Mouse (Mus musculus) A20 (cell line): ENCODE measurements around the gene Elavl1.
A peak's percentile ranks its signal among the peaks of the same experiment; 100 is the strongest.
"Not testable (repeated sequence)": the region's sequence is repeated elsewhere in the genome, so short reads cannot be mapped to it uniquely, and the experiment has no call there.

Source experiments
- DNase-seq: peaks from one replicate; pipeline ENCODE4 v3.0.0-alpha.2; 2011; ENCODE audit warnings: low read depth, low spot score

The Elavl1 gene

DNA sequence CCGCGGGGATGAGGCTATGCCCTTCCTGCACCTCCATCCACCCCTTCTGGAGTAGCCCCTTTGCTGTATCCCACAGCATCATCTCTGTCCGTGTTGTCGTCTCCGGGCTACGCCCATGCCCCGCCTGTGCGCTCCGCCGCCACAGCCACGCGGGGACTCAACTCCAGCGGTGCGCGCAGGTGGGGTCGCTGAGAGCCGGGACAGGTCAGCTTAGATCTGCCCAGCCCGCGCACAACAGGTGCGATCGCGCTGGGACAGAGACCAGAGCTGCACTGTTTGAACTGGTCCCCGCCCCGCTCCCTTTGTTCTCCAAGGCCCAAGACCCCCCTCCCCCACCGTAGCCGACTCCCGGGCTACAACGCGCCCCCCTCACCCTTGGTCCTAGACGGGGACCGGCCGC lies 66.5 kb downstream of the Elavl1 start:
- DNase-seq: peak; percentile 36

GRCm38 (mm10) chr8:4258233-4258632 lies 67.0 kb downstream of the Elavl1 start:
- peak; percentile 67 for DNase-seq

GRCm38 (mm10) chr8:4257350-4257749 lies 67.9 kb downstream of the Elavl1 start:
- no peak for DNase-seq

DNA sequence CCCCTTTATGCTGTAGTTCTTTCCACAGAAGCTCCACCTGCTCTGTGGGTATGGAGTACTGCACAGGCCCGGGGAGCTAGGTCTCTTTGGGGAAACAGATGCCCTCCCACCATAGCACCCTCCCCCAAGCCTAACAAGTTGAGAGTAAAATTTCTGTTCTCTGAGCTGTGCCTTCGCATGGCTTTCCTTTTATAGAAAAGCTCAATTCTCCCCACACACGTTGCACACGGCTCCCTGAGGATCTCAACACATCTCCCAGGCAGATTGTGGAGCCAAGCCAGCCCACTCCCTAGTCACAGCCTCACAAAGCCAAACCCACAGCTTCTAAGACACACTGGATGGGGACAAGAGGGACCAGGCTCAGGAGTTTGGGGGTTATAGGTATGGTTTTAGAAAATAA lies 68.3 kb downstream of the Elavl1 start:
- no peak for DNase-seq

DNA sequence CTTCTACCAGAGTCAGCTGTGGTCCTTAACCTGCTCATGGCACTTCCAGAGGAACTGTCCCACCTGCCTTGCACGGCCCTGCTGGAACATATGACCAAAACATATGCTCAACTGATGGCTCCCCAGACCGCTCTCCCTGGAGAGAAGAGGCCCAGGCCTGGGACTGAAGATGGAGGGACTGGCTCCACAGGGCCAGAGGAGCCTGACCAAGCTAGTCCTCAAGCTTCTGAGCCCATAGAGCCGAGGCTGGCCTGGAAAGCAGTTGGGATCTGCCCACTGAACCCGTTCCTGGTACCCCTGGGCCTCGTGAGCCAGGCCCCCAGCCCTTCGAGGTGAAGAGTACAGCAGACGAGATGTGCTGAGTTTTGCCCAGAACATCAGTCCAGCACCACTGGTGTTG lies 69.7 kb downstream of the Elavl1 start:
- DNase-seq: not testable (repeated sequence)

DNA sequence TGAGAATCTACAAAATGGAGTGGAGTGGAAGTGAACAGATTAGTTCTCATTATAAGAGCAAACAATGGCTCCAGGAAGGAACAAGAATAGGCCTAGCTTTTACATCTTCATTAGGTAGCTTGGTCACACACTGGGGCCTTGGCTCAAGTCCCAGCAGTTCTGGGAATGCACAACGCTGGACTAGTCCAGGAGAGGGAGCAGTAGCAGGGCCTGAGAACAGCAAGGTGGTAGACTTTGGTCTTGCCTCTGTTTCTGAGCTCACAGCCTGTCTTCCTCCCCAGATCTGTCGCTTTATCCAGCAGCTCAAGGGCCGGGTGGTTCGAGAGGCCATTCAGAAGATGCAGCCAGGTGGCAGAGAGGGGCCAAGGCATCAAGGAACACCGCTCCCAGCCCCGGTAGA lies 71.2 kb downstream of the Elavl1 start:
- peak; percentile 31 for DNase-seq

DNA sequence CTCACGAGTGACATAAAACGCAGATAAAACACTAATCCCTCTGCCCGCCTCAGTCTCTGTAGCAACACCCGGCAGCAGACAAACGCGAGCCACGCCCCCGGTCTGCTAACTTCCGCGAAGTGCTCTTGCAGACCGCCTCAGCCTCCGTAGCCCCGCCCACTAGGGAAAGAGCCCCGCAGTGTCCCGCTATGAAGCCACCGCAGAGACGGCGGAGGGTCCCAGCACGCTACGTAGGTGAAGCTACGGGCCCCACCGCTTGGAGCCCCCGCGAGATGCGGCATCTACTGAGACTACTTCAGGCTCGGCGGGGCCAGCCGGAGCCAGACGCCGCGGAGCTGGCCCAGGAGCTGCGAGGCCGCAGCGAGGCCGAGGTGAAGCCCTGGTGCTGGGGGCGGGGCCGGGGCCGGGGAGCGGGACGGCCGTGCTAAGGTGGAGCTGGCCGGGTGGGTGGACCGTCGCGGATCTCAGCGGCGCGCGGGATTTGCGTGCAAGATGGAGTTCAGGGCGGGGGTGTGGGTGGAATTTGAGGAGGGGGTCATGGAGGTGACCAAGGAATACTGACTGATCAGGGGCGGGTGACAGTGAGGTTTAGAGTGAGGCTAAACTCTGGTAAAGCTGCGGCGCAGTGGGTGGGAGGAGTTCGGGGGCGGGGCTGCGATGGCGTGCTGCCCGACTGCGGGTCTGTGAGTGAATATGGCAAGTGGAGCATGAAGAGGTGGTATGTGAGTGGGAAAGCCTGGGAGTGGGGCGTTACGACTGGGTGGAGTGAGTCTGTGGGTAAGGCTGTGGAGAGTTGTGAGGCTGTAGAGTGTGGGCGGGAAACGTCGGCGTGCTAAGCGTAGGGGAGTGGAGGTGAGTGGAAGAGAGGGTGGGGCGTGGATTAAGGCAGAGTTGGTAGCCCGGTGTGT lies 72.0 kb downstream of the Elavl1 start, which contains the start of gene Snapc2:
Gene Snapc2, plus strand, starts transcription at position 147 of the 908 bp plus-strand sequence.
- peak; percentile 97 for DNase-seq

- DNase-seq: no peak
These were observed 73.0 kb downstream of the Elavl1 start for GRCm38 (mm10) chr8:4252116-4252760.

- peak; percentile 77 for DNase-seq
These were observed 74.8 kb downstream of the Elavl1 start for GRCm38 (mm10) chr8:4250306-4250970.

GRCm38 (mm10) chr8:4249213-4249612 lies 76.0 kb downstream of the Elavl1 start:
- no peak for DNase-seq

DNA sequence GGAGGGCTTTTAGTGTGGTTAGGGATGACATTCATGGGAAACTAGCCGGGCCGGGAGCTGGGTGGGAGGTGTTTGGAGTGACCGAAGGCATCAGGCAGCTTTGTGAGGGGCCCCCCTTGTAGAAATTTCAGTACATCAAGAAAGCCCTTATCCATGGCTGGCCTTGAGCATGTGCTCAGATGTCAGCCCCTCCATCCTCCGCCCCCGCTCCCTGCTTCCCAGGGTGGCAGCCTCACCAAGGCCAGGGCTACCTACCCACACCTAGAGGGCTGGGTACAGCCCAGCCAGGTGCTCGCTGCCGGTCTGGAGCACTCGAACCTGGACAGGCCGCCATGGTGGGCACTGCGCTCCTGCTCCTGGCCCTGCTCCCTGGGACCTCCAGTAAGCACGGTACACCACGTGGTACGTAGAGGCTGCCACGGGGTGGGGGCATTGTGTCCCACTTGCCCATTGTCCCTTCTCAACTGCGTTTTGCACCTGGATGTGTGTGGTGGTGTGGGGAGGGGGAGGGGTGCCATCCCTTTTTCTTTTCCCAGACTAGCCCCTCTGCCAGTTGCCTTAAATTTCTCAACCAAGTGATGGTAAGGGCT lies 77.2 kb downstream of the Elavl1 start, which contains the start of gene Tgfbr3l:
Gene Tgfbr3l, plus strand, starts transcription at position 264 of the 590 bp plus-strand sequence.
- no peak for DNase-seq

- no peak for DNase-seq
These were observed 78.0 kb downstream of the Elavl1 start for GRCm38 (mm10) chr8:4247241-4247640.

- no peak for DNase-seq
These were observed 79.5 kb downstream of the Elavl1 start for GRCm38 (mm10) chr8:4245737-4246136.

GRCm38 (mm10) chr8:4245061-4245460 lies 80.2 kb downstream of the Elavl1 start:
- no peak for DNase-seq

- peak; percentile 10 for DNase-seq
These were observed 85.9 kb downstream of the Elavl1 start for GRCm38 (mm10) chr8:4239193-4239890.

- DNase-seq: peak; percentile 99
These were observed 86.6 kb downstream of the Elavl1 start, which contains the start of the genes Map2k7 and Gm49320 for GRCm38 (mm10) chr8:4238434-4239192. Gene Map2k7 (plus strand): TSS chr8:4238740. Gene Gm49320 (plus strand): TSS chr8:4238865.

DNA sequence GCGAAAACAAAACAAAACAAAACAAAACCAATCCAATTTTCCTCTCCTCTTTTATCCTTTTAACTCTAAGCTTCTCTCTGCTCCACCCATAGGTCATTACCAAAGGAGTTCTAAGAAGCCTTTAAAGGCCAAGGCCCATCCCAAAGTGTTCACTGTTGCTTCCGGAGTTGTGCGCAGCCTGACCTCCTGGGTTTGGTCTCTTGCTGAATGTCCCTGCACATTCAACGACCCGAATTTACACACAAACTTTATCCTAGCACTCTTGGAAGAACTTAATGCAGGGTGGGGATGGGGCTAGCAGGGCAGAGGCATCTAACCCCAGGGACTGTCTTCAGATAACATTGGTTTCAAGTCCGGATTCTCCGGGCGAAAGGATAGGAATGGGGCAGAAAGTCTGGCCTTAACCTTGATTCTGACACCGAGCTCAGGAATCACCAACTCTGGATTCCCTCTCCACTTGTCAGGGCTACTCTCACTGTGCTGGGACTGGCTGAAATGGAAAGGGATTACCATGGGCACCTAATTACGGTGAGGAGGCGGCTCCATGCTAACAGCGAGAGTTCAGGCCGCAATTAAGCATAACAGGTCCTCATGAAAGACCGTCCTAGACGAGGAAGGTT lies 87.3 kb downstream of the Elavl1 start:
- peak; percentile 78 for DNase-seq
